Mouse (Mus musculus) intestine, embryonic 14.5 days (tissue): ENCODE results near the gene Olfr588-ps1. TPM values are rescaled to one million over a fixed set of nuclear protein-coding genes. Genes with fewer than 3 reads are reported as not detected.
"Not testable (repeated sequence)": the region's sequence is repeated elsewhere in the genome, so short reads cannot be mapped to it uniquely, and the experiment has no call there.

ENCODE experiments used
- ATAC-seq: fragments of 200-750 bp; cut with Nextera tagmentation; replicated peaks from 2 replicates; pipeline ENCODE4 v1.8.0; 2017; ENCODE audit warnings: low read depth, moderate number of reproducible peaks, moderate TSS enrichment, moderate library complexity; ENCODE audit not compliant: low FRiP score, low TSS enrichment
- DNase-seq: peaks from one replicate; pipeline ENCODE4 v3.0.0-alpha.2; 2018; ENCODE audit warnings: low spot score
- H3K27ac ChIP-seq: fragments of 300-500 bp; sonication (generic); 2 replicates; pipeline ENCODE4 v1.5.1; 2014; ENCODE audit warnings: low read depth, mild to moderate bottlenecking, control low read depth
- H3K27me3 ChIP-seq: fragments of 300-500 bp; sonication (generic); replicated peaks from 2 replicates; pipeline ENCODE4 v1.6.1; 2014; ENCODE audit warnings: low read length, control low read depth; ENCODE audit not compliant: control insufficient read depth, insufficient read depth
- H3K36me3 ChIP-seq: fragments of 300-500 bp; sonication (generic); 2 replicates; pipeline ENCODE4 v1.6.1; 2014; ENCODE audit warnings: low read length, control low read depth; ENCODE audit not compliant: control insufficient read depth, insufficient read depth
- H3K4me1 ChIP-seq: fragments of 300-500 bp; sonication (generic); replicated peaks from 2 replicates; pipeline ENCODE4 v1.6.1; 2014; ENCODE audit warnings: low read length, control low read depth, mixed read lengths; ENCODE audit not compliant: control insufficient read depth, insufficient read depth
- H3K4me2 ChIP-seq: fragments of 300-500 bp; sonication (generic); 2 replicates; pipeline ENCODE4 v1.6.1; 2014; ENCODE audit warnings: low read length
- H3K4me3 ChIP-seq: fragments of 300-500 bp; sonication (generic); 2 replicates; pipeline ENCODE4 v1.5.1; 2014; ENCODE audit warnings: low read depth, low read length, control low read depth, mixed read lengths
- H3K9ac ChIP-seq: fragments of 300-500 bp; sonication (generic); 2 replicates; pipeline ENCODE4 v1.6.1; 2014; ENCODE audit warnings: mild to moderate bottlenecking, low read length
- H3K9me3 ChIP-seq: fragments of 300-500 bp; sonication (generic); 2 replicates; pipeline ENCODE4 v1.6.1; 2016; ENCODE audit warnings: low read length, control low read depth; ENCODE audit not compliant: control insufficient read depth
- WGBS: fragments of 180-500 bp; shearing (Covaris S2); extraction: QIAGEN DNeasy Blood & Tissue Kit; methylation state at CpG from one replicate; pipeline ENCODE4 v1.1.7; 2014; 5-methylcytosine and 5-hydroxymethylcytosine counted together
- polyA plus RNA-seq: library from polyadenylated mRNA; unstranded; fragments of >200 nt; fragmentation: Nextera tagmentation; extraction: Ambion mirVana; gene quantifications from 2 replicates; pipeline ENCODE4 v1.2.1, GENCODE M21; 2014

The Olfr588-ps1 gene
- not detected in 2 replicates for polyA plus RNA-seq

- DNase-seq = no peak
- Histone ChIP-seq H3K9me3 (no peaks in the 10 kb centered on the region), H3K4me2 (no peak within 1 kb of the TSS), H3K36me3 (no peaks in the 10 kb centered on the region), H3K4me1 (no peaks in the 10 kb centered on the region), H3K27ac (no peak within 1 kb of the TSS), H3K4me3 (no peak within 1 kb of the TSS), H3K9ac (no peak within 1 kb of the TSS), H3K27me3 (no peaks in the 10 kb centered on the region)
- ATAC-seq = no peak
- 70% methylated on average over 1 of the region's 1 CpGs for WGBS
Observed at GRCm38 (mm10) chr7:103140579-103140978, at the start of gene Olfr588-ps1. Gene Olfr588-ps1, plus strand, starts transcription at chr7:103140879.

- Histone ChIP-seq H3K4me3 (no peak within 1 kb of the TSS), H3K9me3 (no peaks in the 10 kb centered on the region), H3K4me1 (no peaks in the 10 kb centered on the region), H3K27ac (no peak within 1 kb of the TSS), H3K4me2 (no peak within 1 kb of the TSS), H3K9ac (no peak within 1 kb of the TSS), H3K27me3 (no peaks in the 10 kb centered on the region), H3K36me3 (no peaks in the 10 kb centered on the region)
- no peak for ATAC-seq
- no peak for DNase-seq
- 78% methylated on average over 1 of the region's 1 CpGs for WGBS
Observed at GRCm38 (mm10) chr7:103097420-103097819, 43.3 kb upstream of the Olfr588-ps1 start, which contains the start of gene Olfr585. Gene Olfr585, plus strand, starts transcription at chr7:103097720.

- Histone ChIP-seq H3K4me2 (no peak overlapping the region), H3K9ac (no peak overlapping the region), H3K27ac (no peak overlapping the region), H3K27me3 (no peaks in the 10 kb centered on the region), H3K4me3 (no peak overlapping the region), H3K9me3 (no peaks in the 10 kb centered on the region), H3K4me1 (no peaks in the 10 kb centered on the region), H3K36me3 (no peaks in the 10 kb centered on the region)
- 46% methylated on average over 3 of the region's 3 CpGs for WGBS
- ATAC-seq (no peak), DNase-seq (no peak)
Observed at GRCm38 (mm10) chr7:103119406-103119805, 21.3 kb upstream of the Olfr588-ps1 start.

- Histone ChIP-seq H3K4me2 (no peak within 1 kb of the TSS), H3K27ac (no peak within 1 kb of the TSS), H3K4me1 (no peaks in the 10 kb centered on the region), H3K36me3 (no peaks in the 10 kb centered on the region), H3K27me3 (no peaks in the 10 kb centered on the region), H3K9me3 (no peaks in the 10 kb centered on the region), H3K4me3 (no peak within 1 kb of the TSS), H3K9ac (no peak within 1 kb of the TSS)
- WGBS = 89% methylated on average over 3 of the region's 3 CpGs
- no peak for DNase-seq
- no peak for ATAC-seq
Observed at GRCm38 (mm10) chr7:103125538-103125937, 15.1 kb upstream of the Olfr588-ps1 start, which contains the start of gene Olfr586. Gene Olfr586, minus strand, starts transcription at chr7:103125638.

- H3K9ac ChIP-seq = no peak within 1 kb of the TSS
- H3K4me2 ChIP-seq = no peak within 1 kb of the TSS
- no peak within 1 kb of the TSS for H3K4me3 ChIP-seq
- ATAC-seq (no peak), DNase-seq (no peak)
- WGBS = 62% methylated on average over 2 of the region's 2 CpGs
- no peak within 1 kb of the TSS for H3K27ac ChIP-seq
- no peaks in the 10 kb centered on the region for H3K27me3 ChIP-seq
- no peaks in the 10 kb centered on the region for H3K4me1 ChIP-seq
- H3K36me3 ChIP-seq = no peaks in the 10 kb centered on the region
- H3K9me3 ChIP-seq = no peaks in the 10 kb centered on the region
Observed at GRCm38 (mm10) chr7:103156256-103156655, 15.6 kb downstream of the Olfr588-ps1 start, which contains the start of gene Olfr589. Gene Olfr589, minus strand, starts transcription at chr7:103156356.

GRCm38 (mm10) chr7:103169697-103170096 is 29.0 kb downstream of the Olfr588-ps1 start:
- Histone ChIP-seq H3K27me3 (no peaks in the 10 kb centered on the region), H3K9me3 (no peaks in the 10 kb centered on the region), H3K36me3 (no peaks in the 10 kb centered on the region), H3K4me1 (no peaks in the 10 kb centered on the region), H3K9ac (no peak overlapping the region), H3K4me2 (no peak overlapping the region), H3K4me3 (no peak overlapping the region), H3K27ac (no peak overlapping the region)
- DNase-seq (no peak), ATAC-seq (no peak)
- WGBS = 80% methylated on average over 5 of the region's 5 CpGs

GRCm38 (mm10) chr7:103178240-103178639 is 37.6 kb downstream of the Olfr588-ps1 start, which contains the start of gene Olfr591:
Gene Olfr591, minus strand, starts transcription at chr7:103178340.
- no peak within 1 kb of the TSS for H3K4me2 ChIP-seq
- H3K27me3 ChIP-seq = no peaks in the 10 kb centered on the region
- no peaks in the 10 kb centered on the region for H3K4me1 ChIP-seq
- DNase-seq (no peak), ATAC-seq (no peak)
- no peaks in the 10 kb centered on the region; the same call in 1 of the 2 replicates for H3K9me3 ChIP-seq
- H3K36me3 ChIP-seq = no peaks in the 10 kb centered on the region
- H3K9ac ChIP-seq = no peak within 1 kb of the TSS
- H3K4me3 ChIP-seq = no peak within 1 kb of the TSS
- 89% methylated on average over 1 of the region's 1 CpGs for WGBS
- H3K27ac ChIP-seq = no peak within 1 kb of the TSS

GRCm38 (mm10) chr7:103184503-103184902 is 43.8 kb downstream of the Olfr588-ps1 start, which contains the start of gene Olfr592:
Gene Olfr592, plus strand, starts transcription at chr7:103184803.
- not testable (repeated sequence) for H3K27me3 ChIP-seq, H3K9ac ChIP-seq, H3K4me3 ChIP-seq, H3K9me3 ChIP-seq, H3K4me1 ChIP-seq, ATAC-seq, H3K27ac ChIP-seq, DNase-seq, H3K36me3 ChIP-seq, H3K4me2 ChIP-seq
- 86% methylated on average over 1 of the region's 1 CpGs for WGBS
